In genomic region chr16:10522811-10523210, GRCm38 (mm10) we compare ENCODE assay signal across 9 mouse cellular contexts. TPM values are rescaled to one million over a fixed set of nuclear protein-coding genes. Genes with fewer than 3 reads are reported as not detected.
DNase-seq lines count a peak whose midpoint lies in the region; ATAC-seq and TF ChIP-seq lines count a peak whose summit lies in the region.
"Had no signal": no experiment of that assay in that cellular context is flagged by ENCODE, and none has a peak within 500 bp of the region (broad histone marks: within the 10 kb centered on the region; RNA-seq: fewer than 3 reads in every experiment).

No protein-coding gene starts in this region.

- H3K9ac ChIP-seq in limb, embryonic 11.5 days (ENCODE audit: low read length): no peak overlapping the region
- H3K9ac ChIP-seq: neural tube, embryonic 13.5 days had no signal

- H3K4me2 ChIP-seq in limb, embryonic 11.5 days (ENCODE audit: low read depth, severe bottlenecking): no peak overlapping the region
- H3K4me2 ChIP-seq: neural tube, embryonic 13.5 days had no signal

- no peak overlapping the region for H3K27ac ChIP-seq in limb, embryonic 11.5 days (replicated peaks; ENCODE audit: low read depth, low read length)
- H3K27ac ChIP-seq: neural tube, embryonic 13.5 days had no signal

- 83% methylated on average over 1 of the region's 1 CpGs for WGBS in limb, embryonic 11.5 days

- H3K4me1 ChIP-seq in G1E (ENCODE audit: insufficient read depth, low read depth, low read length): peaks cover 13% of the 10 kb centered on the region
- peaks cover 1% of the 10 kb centered on the region; the same call in 1 of the 2 replicates for H3K4me1 ChIP-seq in limb, embryonic 11.5 days (ENCODE audit: control insufficient read depth, insufficient read depth, low read length)
- H3K4me1 ChIP-seq: neural tube, embryonic 13.5 days had no signal

- no peak overlapping the region for H3K4me3 ChIP-seq in G1E (ENCODE audit: low read depth, low read length)
- H3K4me3 ChIP-seq in limb, embryonic 11.5 days (ENCODE audit: low read depth, low read length): no peak overlapping the region
- H3K4me3 ChIP-seq: neural tube, embryonic 13.5 days had no signal

- ATAC-seq in G1E (ENCODE audit: extremely low read depth, insufficient number of reproducible peaks, low FRiP score, poor library complexity, severe bottlenecking): no peak
- no peak for ATAC-seq in limb, embryonic 11.5 days (ENCODE audit: insufficient number of reproducible peaks, low FRiP score, low TSS enrichment, low read depth)

- H3K27me3 ChIP-seq in G1E (ENCODE audit: insufficient read depth, low read length): peaks cover 26% of the 10 kb centered on the region
- no peaks in the 10 kb centered on the region for H3K27me3 ChIP-seq in limb, embryonic 11.5 days (ENCODE audit: control insufficient read depth, insufficient read depth, low read length)
- H3K27me3 ChIP-seq: neural tube, embryonic 13.5 days had no signal

- DNase-seq in left cerebral cortex, adult 18-20 months (ENCODE audit: low spot score in 2 of 2): peak; percentile 66 to 79
- no peak for DNase-seq in left cerebral cortex, adult 11 months (ENCODE audit: low spot score)
- no peak for DNase-seq in G1E (ENCODE audit: low spot score)
- DNase-seq in c-Kit-positive CD71-positive TER-119-positive erythroid progenitor cells, embryonic 14.5 days (ENCODE audit: low spot score): peak; percentile 42
- peak; percentile 87 for DNase-seq in heart, postnatal 4 days
- peak; percentile 82 for DNase-seq in limb, embryonic 11.5 days (ENCODE audit: low spot score)
- DNase-seq in right cerebral cortex, adult 2 months (ENCODE audit: low spot score in 2 of 2): peak; percentile 81 to 82
- peak; percentile 42 for DNase-seq in yolk sac, embryonic 10.5 days (ENCODE audit: low spot score)

- no peaks in the 10 kb centered on the region for H3K9me3 ChIP-seq in G1E (replicated peaks)
- no peaks in the 10 kb centered on the region for H3K9me3 ChIP-seq in limb, embryonic 11.5 days (ENCODE audit: control insufficient read depth, low read length)
- H3K9me3 ChIP-seq: neural tube, embryonic 13.5 days had no signal

- H3K36me3 ChIP-seq in G1E (replicated peaks): no peaks in the 10 kb centered on the region
- no peaks in the 10 kb centered on the region for H3K36me3 ChIP-seq in limb, embryonic 11.5 days (ENCODE audit: control insufficient read depth, insufficient read depth, low read length)
- H3K36me3 ChIP-seq: neural tube, embryonic 13.5 days had no signal

- TF ChIP-seq CTCF in G1E (IDR thresholded peaks at IDR 0.05; ENCODE audit: low read depth, low read length): peak; percentile 60; the same call in 1 of the 2 replicates

RNA-seq across cellular contexts. Expression of gene Dexi, which starts 20.0 kb away (rescaled TPM):
- total RNA-seq in left cerebral cortex, adult 18-20 months (2021): 10 to 100 TPM; 64.4 to 69.2 TPM
- total RNA-seq in G1E (2014; fragmentation: Nextera tagmentation) (7.1 and 12.1 TPM in 2 replicates), G1E (2017) (5.0 and 7.5 TPM in 2 replicates)
- 20.2 and 23.2 TPM in 2 replicates for polyA plus RNA-seq in G1E (2012)
- 10 to 100 TPM; 22.4 to 22.6 TPM for total RNA-seq in heart, postnatal 4 days (2021)
- 30.6 and 31.6 TPM in 2 replicates for polyA plus RNA-seq in limb, embryonic 11.5 days (2014; fragmentation: Nextera tagmentation; extraction: Ambion mirVana)

RNA-seq across cellular contexts. Expression of gene Clec16a, which starts 22.3 kb away (rescaled TPM):
- 10 to 100 TPM; 98.0 to 98.1 TPM for total RNA-seq in left cerebral cortex, adult 18-20 months (2021)
- total RNA-seq in G1E (2014; fragmentation: Nextera tagmentation): 47.7 and 47.9 TPM in 2 replicates
- 11.9 and 12.6 TPM in 2 replicates for total RNA-seq in G1E (2017)
- polyA plus RNA-seq in G1E (2012): 15.4 and 18.1 TPM in 2 replicates
- total RNA-seq in heart, postnatal 4 days (2021): 10 to 100 TPM; 40.5 to 42.2 TPM
- polyA plus RNA-seq in limb, embryonic 11.5 days (2014; fragmentation: Nextera tagmentation; extraction: Ambion mirVana): 32.3 and 35.2 TPM in 2 replicates

RNA-seq across cellular contexts. Expression of gene Ciita, which starts 43.0 kb away (rescaled TPM):
- total RNA-seq in left cerebral cortex, adult 18-20 months (2021): under 1 TPM; 0.19 to 0.37 TPM
- total RNA-seq in G1E (2014; fragmentation: Nextera tagmentation): not detected in 2 replicates
- 0.06 and 0.11 TPM in 2 replicates for total RNA-seq in G1E (2017)
- not detected in 2 replicates for polyA plus RNA-seq in G1E (2012)
- total RNA-seq in heart, postnatal 4 days (2021): under 1 TPM; 0.07 to 0.19 TPM
- polyA plus RNA-seq in limb, embryonic 11.5 days (2014; fragmentation: Nextera tagmentation; extraction: Ambion mirVana): 0.16 and 0.17 TPM in 2 replicates

Comparison
In these comparisons a context has a peak if more than half of its experiments do, and no peak if none do; other contexts are left out.
1. DNase-seq: peak in left cerebral cortex, adult 18-20 months (2 of 2), c-Kit-positive CD71-positive TER-119-positive erythroid progenitor cells, embryonic 14.5 days (single experiment), heart, postnatal 4 days (single experiment), limb, embryonic 11.5 days (single experiment), right cerebral cortex, adult 2 months (2 of 2) and yolk sac, embryonic 10.5 days (single experiment); none in left cerebral cortex, adult 11 months (single experiment) and G1E (single experiment).